Mouse (Mus musculus): ENCODE measurements around the gene Sync. TPM values are rescaled to one million over a fixed set of nuclear protein-coding genes. Genes with fewer than 3 reads are reported as not detected.

Gene Sync
- polyA plus RNA-seq, 1 experiment from 2014 or later: 0.30 TPM

DNA sequence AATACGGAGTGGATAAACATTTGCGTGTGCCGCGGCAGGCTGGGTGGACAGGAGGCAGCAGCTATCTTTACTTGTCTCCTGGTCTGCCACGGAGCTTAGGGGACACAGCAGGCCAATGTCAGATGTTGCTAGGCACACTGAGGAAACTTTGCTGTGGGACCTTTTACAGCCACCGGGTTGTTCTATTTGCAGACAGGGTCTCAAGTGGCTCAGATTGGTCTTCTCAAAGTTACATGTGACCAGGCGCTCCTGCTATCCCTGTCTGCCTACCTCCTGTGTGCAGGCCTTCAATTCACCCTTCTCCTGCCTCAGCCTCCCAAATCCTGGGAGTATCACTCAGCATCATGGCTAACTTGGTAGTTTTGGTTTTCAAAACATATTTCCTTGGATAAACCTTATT lies 8.6 kb downstream of the Sync start:
- no peak overlapping the region for H3K27ac ChIP-seq (replicated peaks)
- no peaks in the 10 kb centered on the region for H3K36me3 ChIP-seq
- no peak for DNase-seq (ENCODE audit: low spot score)
- no peak overlapping the region for H3K4me3 ChIP-seq
- no peaks in the 10 kb centered on the region; the same call in 1 of the 2 replicates for H3K9me3 ChIP-seq (replicated peaks)
- 94% methylated on average over 7 of the region's 7 CpGs for WGBS
- H3K4me1 ChIP-seq: peaks cover 36% of the 10 kb centered on the region
- H3K27me3 ChIP-seq (ENCODE audit: low read depth, poor library complexity, severe bottlenecking): peaks cover 23% of the 10 kb centered on the region

DNA sequence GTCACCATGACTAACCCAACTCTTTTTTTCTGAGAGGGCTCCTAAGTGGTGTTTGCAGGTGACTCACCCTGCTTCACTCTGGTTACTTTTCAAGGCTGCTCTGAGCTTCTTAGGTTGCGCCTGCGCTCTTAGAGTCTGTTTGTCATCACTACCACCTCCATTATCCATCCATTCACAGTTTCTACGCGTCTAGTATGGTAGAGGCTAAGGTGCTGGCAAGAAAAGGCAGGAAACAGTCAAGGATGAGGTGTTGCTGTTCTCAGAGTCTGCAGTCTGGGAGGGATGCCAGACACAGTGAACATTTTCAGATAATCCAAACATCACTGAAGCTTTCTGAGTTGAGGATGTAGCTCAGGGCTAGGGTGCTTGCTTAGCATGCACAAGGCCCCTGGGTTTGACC lies 10.3 kb downstream of the Sync start:
- DNase-seq (ENCODE audit: low spot score): no peak
- no peak overlapping the region for H3K4me3 ChIP-seq

DNA sequence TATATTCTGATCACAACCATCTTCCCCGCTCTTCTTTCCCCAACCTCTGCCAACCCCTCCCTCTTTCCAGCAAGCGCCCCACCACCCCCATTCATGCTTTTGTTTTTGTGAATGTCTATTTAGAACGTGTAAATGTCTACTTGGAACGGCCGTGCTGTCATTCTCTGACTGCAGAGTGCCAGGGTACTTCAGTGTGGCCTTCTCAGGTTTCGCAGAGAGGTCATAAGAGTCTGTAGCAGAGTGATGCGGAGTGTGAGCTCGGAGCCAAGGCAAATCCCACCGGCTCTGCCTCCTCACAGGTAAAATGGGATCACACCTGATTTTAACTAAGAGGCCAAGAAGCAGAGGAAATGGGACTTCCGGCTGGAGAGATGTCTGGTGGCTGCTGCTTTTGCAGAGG lies 11.7 kb downstream of the Sync start:
- Histone ChIP-seq H3K9me3 (replicated peaks) (no peaks in the 10 kb centered on the region; the same call in 1 of the 2 replicates), H3K4me3 (no peak overlapping the region), H3K27ac (replicated peaks) (no peak overlapping the region), H3K27me3 (ENCODE audit: low read depth, poor library complexity, severe bottlenecking) (peaks cover 3% of the 10 kb centered on the region), H3K4me1 (peaks cover 18% of the 10 kb centered on the region), H3K36me3 (peaks cover 8% of the 10 kb centered on the region; the same call in 1 of the 2 replicates)
- no peak for DNase-seq (ENCODE audit: low spot score)
- 72% methylated on average over 10 of the region's 10 CpGs for WGBS

More for the DNA sequence above, 10.3 kb downstream of the Sync start:
- 94% methylated on average over 4 of the region's 4 CpGs for WGBS
- Histone ChIP-seq H3K9me3 (replicated peaks) (no peaks in the 10 kb centered on the region; the same call in 1 of the 2 replicates), H3K27me3 (ENCODE audit: low read depth, poor library complexity, severe bottlenecking) (peaks cover 17% of the 10 kb centered on the region), H3K4me1 (peaks cover 32% of the 10 kb centered on the region), H3K27ac (replicated peaks) (no peak overlapping the region), H3K36me3 (peaks cover 4% of the 10 kb centered on the region; the same call in 1 of the 2 replicates)

DNA sequence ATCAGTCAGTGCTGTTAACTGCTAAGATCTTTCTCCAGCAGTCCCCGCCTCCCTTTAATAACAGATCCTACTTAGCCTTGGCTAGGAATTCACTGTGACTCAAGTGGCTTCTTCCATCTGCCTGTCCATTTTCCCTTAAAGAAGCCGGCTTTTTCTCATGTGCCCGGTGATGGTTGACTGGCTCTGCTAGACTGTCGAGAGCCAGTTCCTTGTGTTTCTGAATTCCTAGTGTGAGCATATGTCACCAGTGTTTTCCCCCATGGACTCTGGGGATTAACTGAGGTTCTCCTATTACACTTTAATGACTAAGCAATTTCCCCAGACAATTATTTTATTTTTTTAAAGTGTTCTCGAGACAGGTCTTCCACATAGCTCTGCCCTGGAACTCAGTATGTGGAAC lies 16.0 kb downstream of the Sync start:
- Histone ChIP-seq H3K4me3 (no peak overlapping the region), H3K9me3 (replicated peaks) (no peaks in the 10 kb centered on the region; the same call in 1 of the 2 replicates), H3K36me3 (peaks cover 42% of the 10 kb centered on the region), H3K27ac (replicated peaks) (no peak overlapping the region), H3K27me3 (ENCODE audit: low read depth, poor library complexity, severe bottlenecking) (no peaks in the 10 kb centered on the region), H3K4me1 (peaks cover 10% of the 10 kb centered on the region)
- WGBS: 81% methylated on average over 5 of the region's 5 CpGs
- DNase-seq (ENCODE audit: low spot score): no peak

DNA sequence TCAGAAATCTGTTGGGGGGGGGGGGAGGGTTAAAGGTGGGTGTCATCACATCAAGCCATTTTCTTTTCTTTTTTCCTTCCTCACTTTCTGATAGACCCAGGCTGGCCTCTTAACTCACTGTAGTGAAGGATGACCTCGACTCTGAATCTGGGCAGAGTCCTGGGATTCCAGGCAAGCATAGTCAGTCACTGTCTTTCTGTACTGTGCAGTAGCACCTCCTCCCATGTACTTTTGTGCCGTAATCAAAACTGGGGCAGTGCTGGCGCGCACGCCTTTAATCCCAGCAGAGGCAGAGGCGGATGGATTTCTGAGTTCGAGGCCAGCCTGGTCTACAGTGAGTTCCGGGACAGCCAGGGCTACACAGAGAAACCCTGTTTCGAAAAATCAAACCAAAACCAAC lies 16.4 kb downstream of the Sync start:
- Histone ChIP-seq H3K27me3 (ENCODE audit: low read depth, poor library complexity, severe bottlenecking) (no peaks in the 10 kb centered on the region), H3K4me3 (no peak overlapping the region), H3K9me3 (replicated peaks) (no peaks in the 10 kb centered on the region; the same call in 1 of the 2 replicates), H3K4me1 (peaks cover 6% of the 10 kb centered on the region), H3K27ac (replicated peaks) (no peak overlapping the region), H3K36me3 (peaks cover 46% of the 10 kb centered on the region)
- whole genome bisulfite sequencing: 89% methylated on average over 9 of the region's 9 CpGs
- DNase-seq (ENCODE audit: low spot score): no peak

DNA sequence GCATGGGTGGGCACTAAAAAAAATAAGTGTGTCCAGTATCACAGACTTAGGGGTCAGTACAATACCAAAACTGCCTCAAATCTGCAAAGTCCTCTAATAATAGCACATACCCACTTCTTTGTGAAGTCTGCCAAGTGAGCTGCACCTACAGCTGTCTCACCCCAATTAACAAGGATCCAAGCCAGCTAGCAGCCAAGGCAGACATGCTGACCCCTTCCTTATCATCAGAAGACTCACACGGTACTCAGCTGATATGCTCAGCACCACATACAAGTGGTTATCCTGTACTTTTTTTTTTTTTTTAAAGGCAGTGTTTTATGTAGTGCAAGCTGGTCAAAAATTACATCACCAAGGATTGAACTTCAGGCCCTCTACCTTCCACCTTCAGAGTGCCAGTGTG lies 16.9 kb downstream of the Sync start:
- Histone ChIP-seq H3K27ac (replicated peaks) (no peak overlapping the region), H3K9me3 (replicated peaks) (no peaks in the 10 kb centered on the region; the same call in 1 of the 2 replicates), H3K4me3 (no peak overlapping the region), H3K36me3 (peaks cover 51% of the 10 kb centered on the region), H3K27me3 (ENCODE audit: low read depth, poor library complexity, severe bottlenecking) (no peaks in the 10 kb centered on the region), H3K4me1 (peaks cover 1% of the 10 kb centered on the region; the same call in 1 of the 2 replicates)
- WGBS: 91% methylated on average over 1 of the region's 1 CpGs
- no peak for DNase-seq (ENCODE audit: low spot score)

DNA sequence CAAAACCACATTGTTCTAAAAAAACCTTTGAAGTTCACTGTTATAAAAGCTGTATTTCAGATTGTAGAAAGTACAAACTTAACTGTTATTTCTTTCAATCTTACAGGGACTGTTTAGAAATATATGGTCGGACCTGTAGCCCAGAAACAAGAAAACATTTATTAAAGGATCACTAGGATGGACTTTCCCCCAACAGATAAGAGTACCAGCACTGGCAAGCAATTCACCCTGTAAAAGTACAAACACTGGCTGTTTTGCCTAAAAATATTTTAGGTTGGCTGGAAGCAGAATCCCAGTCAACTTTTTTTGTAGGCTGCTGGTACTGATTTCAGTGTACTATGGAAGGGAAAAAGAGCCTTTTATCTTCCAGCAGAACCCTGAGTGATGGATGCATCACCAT lies 20.5 kb downstream of the Sync start:
- no peaks in the 10 kb centered on the region for H3K9me3 ChIP-seq (replicated peaks)
- no peak for DNase-seq (ENCODE audit: low spot score)
- no peaks in the 10 kb centered on the region for H3K27me3 ChIP-seq (ENCODE audit: low read depth, poor library complexity, severe bottlenecking)
- no peak overlapping the region for H3K4me3 ChIP-seq
- no peak overlapping the region for H3K27ac ChIP-seq (replicated peaks)
- H3K36me3 ChIP-seq: peaks cover 84% of the 10 kb centered on the region
- 91% methylated on average over 1 of the region's 1 CpGs for WGBS
- no peaks in the 10 kb centered on the region for H3K4me1 ChIP-seq

DNA sequence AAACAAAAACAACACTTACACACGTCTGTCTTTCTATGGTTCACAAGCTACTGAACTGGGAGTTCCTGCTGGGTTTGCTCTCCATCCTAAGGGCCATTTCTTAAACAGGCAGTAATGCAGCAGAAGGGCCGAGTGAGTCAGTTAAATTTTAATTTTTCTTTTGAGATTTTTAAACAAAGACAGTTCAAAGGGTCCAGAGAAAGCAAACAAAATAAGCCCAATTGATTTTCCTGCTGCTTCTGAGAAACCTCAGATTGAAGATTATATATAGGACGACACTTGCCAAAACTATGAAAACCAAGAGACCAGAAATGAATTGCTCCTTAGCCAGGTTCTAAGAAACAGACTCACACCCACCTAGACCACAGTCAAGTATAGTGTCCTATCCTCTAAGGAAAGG lies 26.5 kb downstream of the Sync start:
- H3K36me3 ChIP-seq: peaks cover 100% of the 10 kb centered on the region
- H3K4me3 ChIP-seq: no peak overlapping the region
- H3K27me3 ChIP-seq (ENCODE audit: low read depth, poor library complexity, severe bottlenecking): no peaks in the 10 kb centered on the region
- DNase-seq (ENCODE audit: low spot score): no peak
- H3K4me1 ChIP-seq: no peaks in the 10 kb centered on the region
- H3K27ac ChIP-seq (replicated peaks): no peak overlapping the region
- 87% methylated on average over 3 of the region's 3 CpGs for WGBS
- no peaks in the 10 kb centered on the region for H3K9me3 ChIP-seq (replicated peaks)

DNA sequence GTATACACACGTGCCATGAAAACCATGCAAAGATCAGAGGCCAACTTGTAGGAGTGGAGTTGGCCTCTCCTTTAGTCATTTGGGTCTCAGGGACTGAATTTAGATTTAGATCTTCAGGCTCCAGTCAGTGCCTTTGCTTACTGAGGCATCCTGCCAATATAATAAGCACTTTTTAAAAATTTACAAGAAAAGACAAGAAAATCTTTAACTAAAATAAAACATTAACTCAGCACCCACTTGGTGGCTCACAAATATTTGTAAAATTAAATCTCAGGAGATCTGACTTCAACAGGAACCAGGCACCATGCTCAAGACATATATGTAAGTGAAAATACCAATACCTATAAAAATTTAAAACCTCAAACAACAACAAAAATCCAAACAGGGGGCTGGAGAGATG lies 33.5 kb downstream of the Sync start:
- DNase-seq (ENCODE audit: low spot score): no peak
- Histone ChIP-seq H3K4me3 (no peak overlapping the region), H3K27me3 (ENCODE audit: low read depth, poor library complexity, severe bottlenecking) (no peaks in the 10 kb centered on the region), H3K27ac (replicated peaks) (no peak overlapping the region), H3K9me3 (replicated peaks) (no peaks in the 10 kb centered on the region), H3K36me3 (peaks cover 100% of the 10 kb centered on the region), H3K4me1 (peaks cover 3% of the 10 kb centered on the region; the same call in 1 of the 2 replicates)
- 96% methylated on average over 1 of the region's 1 CpGs for WGBS

DNA sequence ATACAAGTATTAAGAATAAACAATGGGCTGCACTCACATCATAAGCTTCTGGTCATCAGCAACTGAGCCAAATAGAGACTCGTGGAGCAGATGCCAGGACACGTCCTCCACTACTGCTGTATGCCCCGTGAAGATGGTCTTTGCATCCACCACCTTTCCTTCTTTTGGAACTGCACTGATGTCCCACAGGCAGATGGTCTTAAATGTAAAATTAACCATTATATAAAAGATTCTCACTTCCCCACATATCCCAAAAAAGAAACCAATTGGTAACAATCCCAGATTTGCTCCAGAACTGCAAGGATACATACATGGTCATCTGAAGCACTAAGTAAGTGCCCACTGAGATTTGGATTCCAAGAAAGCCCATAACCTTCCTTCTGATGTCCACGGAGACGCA lies 34.6 kb downstream of the Sync start:
- Histone ChIP-seq H3K27me3 (ENCODE audit: low read depth, poor library complexity, severe bottlenecking) (no peaks in the 10 kb centered on the region), H3K4me3 (no peak overlapping the region), H3K9me3 (replicated peaks) (no peaks in the 10 kb centered on the region), H3K4me1 (peaks cover 8% of the 10 kb centered on the region; the same call in 1 of the 2 replicates), H3K36me3 (peaks cover 100% of the 10 kb centered on the region), H3K27ac (replicated peaks) (no peak overlapping the region)
- DNase-seq (ENCODE audit: low spot score): no peak
- WGBS: 95% methylated on average over 5 of the region's 5 CpGs

DNA sequence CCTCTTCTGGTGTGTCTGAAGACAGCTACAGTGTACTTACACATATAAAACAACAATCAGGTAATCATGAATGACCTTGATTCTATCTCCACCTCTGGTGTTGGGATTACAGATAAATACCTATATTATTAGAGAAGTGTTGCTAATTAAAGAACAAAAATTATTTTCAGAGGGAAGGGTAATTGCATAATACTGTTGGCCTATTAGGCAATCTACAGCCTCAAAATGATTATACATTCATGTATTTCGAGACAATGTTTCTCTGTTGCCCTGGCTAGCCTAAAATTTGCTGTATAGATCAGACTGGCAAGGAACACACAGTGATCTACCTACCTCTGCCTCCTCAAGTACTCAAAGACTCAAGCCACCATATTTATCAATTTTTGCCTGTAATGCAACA lies 36.1 kb downstream of the Sync start:
- Histone ChIP-seq H3K27me3 (ENCODE audit: low read depth, poor library complexity, severe bottlenecking) (no peaks in the 10 kb centered on the region), H3K36me3 (peaks cover 100% of the 10 kb centered on the region), H3K9me3 (replicated peaks) (no peaks in the 10 kb centered on the region), H3K4me1 (peaks cover 8% of the 10 kb centered on the region; the same call in 1 of the 2 replicates), H3K4me3 (no peak overlapping the region), H3K27ac (replicated peaks) (no peak overlapping the region)
- 96% methylated on average over 1 of the region's 1 CpGs for WGBS
- no peak for DNase-seq (ENCODE audit: low spot score)

DNA sequence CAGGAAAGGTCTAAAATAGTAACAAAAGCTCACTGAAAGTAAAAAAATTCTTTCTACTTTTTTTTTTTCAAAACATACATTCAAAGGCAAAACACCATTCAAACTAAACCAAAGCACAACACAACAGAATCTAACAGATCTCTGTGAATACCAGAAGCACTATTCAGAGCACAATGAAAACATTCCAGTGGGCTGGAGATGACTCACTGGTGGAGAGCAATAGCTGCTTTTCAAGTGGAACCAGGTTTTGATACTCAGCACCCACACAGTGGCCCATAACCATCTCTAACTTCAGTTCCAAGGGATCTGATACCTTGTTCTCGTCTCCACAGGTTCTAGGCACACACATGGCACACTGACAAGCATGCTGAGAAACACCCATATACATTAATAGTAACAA lies 37.3 kb downstream of the Sync start:
- WGBS: 100% methylated on average over 1 of the region's 1 CpGs
- H3K36me3 ChIP-seq: peaks cover 100% of the 10 kb centered on the region

DNA sequence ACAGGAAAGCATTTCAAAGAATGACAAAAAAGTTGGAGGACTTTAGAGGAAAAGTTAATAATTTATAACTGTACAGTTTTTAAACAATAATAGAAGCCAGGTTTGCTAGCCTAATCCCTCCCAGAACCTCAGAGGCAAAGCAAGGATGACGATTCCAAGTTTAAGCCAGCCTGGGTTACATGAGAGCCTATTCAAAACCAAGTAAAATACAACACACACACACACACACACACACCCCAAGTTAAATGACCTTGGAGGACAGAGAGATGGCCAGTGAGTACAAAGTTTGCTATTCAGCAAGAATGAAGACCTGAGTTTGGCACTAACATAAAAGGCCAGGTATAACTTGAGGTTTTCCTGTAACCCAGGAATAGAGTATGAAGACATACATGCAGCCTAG lies 38.8 kb downstream of the Sync start:
- Histone ChIP-seq H3K36me3 (peaks cover 100% of the 10 kb centered on the region), H3K27me3 (ENCODE audit: low read depth, poor library complexity, severe bottlenecking) (no peaks in the 10 kb centered on the region), H3K27ac (replicated peaks) (no peak overlapping the region), H3K4me1 (peaks cover 13% of the 10 kb centered on the region), H3K4me3 (no peak overlapping the region), H3K9me3 (replicated peaks) (no peaks in the 10 kb centered on the region)
- WGBS: 93% methylated on average over 1 of the region's 1 CpGs
- no peak for DNase-seq (ENCODE audit: low spot score)

More for the DNA sequence above, 37.3 kb downstream of the Sync start:
- Histone ChIP-seq H3K4me3 (no peak overlapping the region), H3K27me3 (ENCODE audit: low read depth, poor library complexity, severe bottlenecking) (no peaks in the 10 kb centered on the region), H3K9me3 (replicated peaks) (no peaks in the 10 kb centered on the region), H3K4me1 (peaks cover 8% of the 10 kb centered on the region; the same call in 1 of the 2 replicates), H3K27ac (replicated peaks) (no peak overlapping the region)
- no peak for DNase-seq (ENCODE audit: low spot score)

DNA sequence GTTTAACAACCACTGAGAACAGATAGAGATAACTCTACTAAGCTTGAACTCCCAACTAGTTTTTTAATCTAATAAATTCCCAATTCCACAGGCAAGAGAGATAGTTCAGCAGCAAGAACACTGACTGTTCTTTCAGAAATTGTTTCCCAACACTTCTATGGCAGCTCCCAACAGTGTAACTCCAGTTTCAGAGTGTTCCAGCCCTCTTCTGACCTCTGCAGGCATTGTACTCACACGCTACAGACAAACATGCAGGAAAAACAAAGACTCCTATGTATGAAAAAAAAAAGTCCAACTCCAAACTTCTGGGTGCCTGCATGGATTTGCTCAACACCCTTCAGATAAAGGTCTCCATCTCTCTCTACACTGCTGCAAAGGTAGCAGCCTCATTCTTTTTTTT lies 45.4 kb downstream of the Sync start:
- H3K9me3 ChIP-seq (replicated peaks): no peaks in the 10 kb centered on the region
- H3K4me3 ChIP-seq: peak overlapping the region; percentile 97
- no peak overlapping the region for H3K27ac ChIP-seq (replicated peaks)
- H3K36me3 ChIP-seq: peaks cover 61% of the 10 kb centered on the region
- 76% methylated on average over 1 of the region's 1 CpGs for WGBS
- no peak for DNase-seq (ENCODE audit: low spot score)
- H3K4me1 ChIP-seq: peaks cover 51% of the 10 kb centered on the region
- no peaks in the 10 kb centered on the region for H3K27me3 ChIP-seq (ENCODE audit: low read depth, poor library complexity, severe bottlenecking)

All from midbrain, embryonic 10.5 days (tissue).